Mouse (Mus musculus): ENCODE results near the gene Isoc2a. TPM values are rescaled to one million over a fixed set of nuclear protein-coding genes. Genes with fewer than 3 reads are reported as not detected.
A peak's percentile ranks its signal among the peaks of the same experiment; 100 is the strongest.

Gene Isoc2a
- polyA plus RNA-seq, 1 experiment, result 14.5 TPM

DNA sequence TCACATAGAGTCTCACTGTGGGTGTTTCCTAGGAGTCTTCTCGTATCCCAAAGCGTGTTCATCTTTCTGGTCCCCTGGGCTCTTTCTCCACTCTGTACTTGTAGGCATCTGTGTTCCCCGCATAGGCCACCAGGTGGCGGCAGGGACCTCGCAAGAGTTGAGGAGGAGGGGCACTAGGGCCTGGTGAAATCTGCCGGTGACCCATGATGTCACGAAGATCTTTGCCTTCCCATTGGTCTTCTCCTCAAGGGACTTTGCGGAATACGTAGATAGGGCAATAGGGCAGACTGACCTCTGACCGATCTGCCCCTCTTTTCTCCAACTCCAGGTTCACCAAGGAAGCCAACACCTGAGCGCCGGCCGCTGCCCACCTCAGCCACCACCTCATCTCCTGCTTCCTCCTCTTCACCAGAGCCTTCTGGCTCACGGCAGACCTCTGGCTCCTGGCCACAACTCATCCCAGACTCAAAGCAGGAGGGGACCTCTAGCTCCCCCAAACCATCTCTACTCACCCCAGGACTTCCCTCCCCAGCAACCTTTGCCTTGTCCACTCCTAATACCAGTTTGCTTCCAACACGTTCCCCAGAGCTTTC, 66.4 kb downstream of the Isoc2a start:
- H3K4me1 ChIP-seq (ENCODE audit: control insufficient read depth, insufficient read depth, insufficient read length), result peaks cover 5% of the 10 kb centered on the region; the same call in 1 of the 2 replicates
- peak; percentile 91 to 95 for DNase-seq (ENCODE audit: low read depth in 1 of 2, low spot score in 2 of 2)
- H3K27me3 ChIP-seq (ENCODE audit: control insufficient read depth, insufficient read depth, low read length), result no peaks in the 10 kb centered on the region
- H3K27ac ChIP-seq (ENCODE audit: insufficient read depth, low read length), result peak overlapping the region; percentile 66; the same call in 1 of the 2 replicates
- 9% methylated on average over 15 of the region's 15 CpGs for WGBS
- TF ChIP-seq POLR2A (IDR thresholded peaks at IDR 0.05; ENCODE audit: low read depth, low read length) (no peak), CTCF (IDR thresholded peaks at IDR 0.05; ENCODE audit: extremely low read depth, insufficient read depth, insufficient read length, insufficient replicate concordance) (peak; percentile 98)
- H3K36me3 ChIP-seq (ENCODE audit: control insufficient read depth, insufficient read depth, low read length), result no peaks in the 10 kb centered on the region
- peak overlapping the region; percentile 58 for H3K4me3 ChIP-seq (ENCODE audit: extremely low read depth, insufficient read depth, insufficient read length)

Other genes starting within 250 kb of the Isoc2a start
- gene Tmem86b, start 245.7 kb upstream of the Isoc2a start, polyA plus RNA-seq (2012; rRNA removed), result 31.9 and 32.7 TPM in 2 replicates
- 136 and 159 TPM in 2 replicates for gene Ppp6r1, start 218.1 kb upstream of the Isoc2a start, polyA plus RNA-seq (2012; rRNA removed)
- gene Hspbp1, start 192.1 kb upstream of the Isoc2a start, polyA plus RNA-seq (2012; rRNA removed), result 32.2 and 37.3 TPM in 2 replicates
- gene Brsk1, start 186.5 kb upstream of the Isoc2a start, polyA plus RNA-seq (2012; rRNA removed), result 0.84 and 1.3 TPM in 2 replicates
- gene Tmem150b, start 151.9 kb upstream of the Isoc2a start, polyA plus RNA-seq (2012; rRNA removed), result 3.8 and 3.9 TPM in 2 replicates
- 105 and 138 TPM in 2 replicates for gene Kmt5c, start 137.0 kb upstream of the Isoc2a start, polyA plus RNA-seq (2012; rRNA removed)
- gene Cox6b2, start 124.1 kb upstream of the Isoc2a start, polyA plus RNA-seq (2012; rRNA removed), result 14.5 and 44.8 TPM in 2 replicates
- gene Fam71e2, start 105.9 kb upstream of the Isoc2a start, polyA plus RNA-seq (2012; rRNA removed), result not detected in 2 replicates
- gene Il11, start 94.3 kb upstream of the Isoc2a start, polyA plus RNA-seq (2012; rRNA removed), result 0.09 and 0.23 TPM in 2 replicates
- not detected in 2 replicates for gene Tmem190, start 94.2 kb upstream of the Isoc2a start, polyA plus RNA-seq (2012; rRNA removed)
- gene Tmem238, start 87.5 kb upstream of the Isoc2a start, polyA plus RNA-seq (2012; rRNA removed), result 17.5 and 34.9 TPM in 2 replicates
- gene Rpl28, start 84.3 kb upstream of the Isoc2a start, polyA plus RNA-seq (2012; rRNA removed), result 316 and 418 TPM in 2 replicates
- 167 and 175 TPM in 2 replicates for gene Ube2s, start 64.6 kb upstream of the Isoc2a start, polyA plus RNA-seq (2012; rRNA removed)
- 0.16 and 0.23 TPM in 2 replicates for gene Shisa7, start 32.5 kb upstream of the Isoc2a start, polyA plus RNA-seq (2012; rRNA removed)
- gene Isoc2b, start 6.9 kb upstream of the Isoc2a start, polyA plus RNA-seq (2012; rRNA removed), result 7.2 and 12.1 TPM in 2 replicates
- gene Gm36210, start 29.4 kb downstream of the Isoc2a start, polyA plus RNA-seq (2012; rRNA removed), result 0.08 TPM in 1 of 2 replicates, not detected in the other
- 19.2 and 26.9 TPM in 2 replicates for gene Zfp628, start 38.1 kb downstream of the Isoc2a start, polyA plus RNA-seq (2012; rRNA removed)
- 2.8 and 3.2 TPM in 2 replicates for gene Nat14, start 44.9 kb downstream of the Isoc2a start, polyA plus RNA-seq (2012; rRNA removed)
- gene Ssc5d, start 48.6 kb downstream of the Isoc2a start, polyA plus RNA-seq (2012; rRNA removed), result 1.7 and 1.8 TPM in 2 replicates
- 1.9 TPM in 2 replicates for gene Sbk2, start 87.3 kb downstream of the Isoc2a start, polyA plus RNA-seq (2012; rRNA removed)
- gene Sbk3, start 94.0 kb downstream of the Isoc2a start, polyA plus RNA-seq (2012; rRNA removed), result 0.05 and 0.06 TPM in 2 replicates
- gene Zfp579, start 119.0 kb downstream of the Isoc2a start, polyA plus RNA-seq (2012; rRNA removed), result 30.2 and 39.9 TPM in 2 replicates
- gene Zfp524, start 137.3 kb downstream of the Isoc2a start, polyA plus RNA-seq (2012; rRNA removed), result 24.2 and 32.0 TPM in 2 replicates
- gene Fiz1, start 137.5 kb downstream of the Isoc2a start, polyA plus RNA-seq (2012; rRNA removed), result 26.8 and 33.2 TPM in 2 replicates
- 0.12 TPM in 1 of 2 replicates, not detected in the other for gene Gm44973, start 138.3 kb downstream of the Isoc2a start, polyA plus RNA-seq (2012; rRNA removed)
- gene Zfp865, start 143.2 kb downstream of the Isoc2a start, polyA plus RNA-seq (2012; rRNA removed), result 47.9 and 58.4 TPM in 2 replicates
- 0.43 and 0.54 TPM in 2 replicates for gene Ccdc106, start 143.4 kb downstream of the Isoc2a start, polyA plus RNA-seq (2012; rRNA removed)
- not detected in 2 replicates for gene 4632433K11Rik, start 157.0 kb downstream of the Isoc2a start, polyA plus RNA-seq (2012; rRNA removed)
- 4.2 and 5.4 TPM in 2 replicates for gene Zfp784, start 161.3 kb downstream of the Isoc2a start, polyA plus RNA-seq (2012; rRNA removed)
- gene Zfp580, start 174.4 kb downstream of the Isoc2a start, polyA plus RNA-seq (2012; rRNA removed), result 12.7 and 24.9 TPM in 2 replicates
- gene U2af2, start 185.0 kb downstream of the Isoc2a start, polyA plus RNA-seq (2012; rRNA removed), result 210 and 216 TPM in 2 replicates
- 196 and 257 TPM in 2 replicates for gene Epn1, start 203.1 kb downstream of the Isoc2a start, polyA plus RNA-seq (2012; rRNA removed)
- not detected in 2 replicates for gene Rfpl4, start 239.8 kb downstream of the Isoc2a start, polyA plus RNA-seq (2012; rRNA removed)
- gene Rasl2-9, start 248.8 kb downstream of the Isoc2a start, polyA plus RNA-seq (2012; rRNA removed), result 0.21 and 0.43 TPM in 2 replicates

All from spleen, adult 2 months (tissue).